Mouse (Mus musculus): ENCODE data around the gene Ttc7.

GRCm38 (mm10) chr17:87283755-87284481 lies 1.2 kb downstream of the Ttc7 start:
- TF ChIP-seq EP300 (IDR thresholded peaks at IDR 0.05; ENCODE audit: low read depth) (no peak), CTCF (IDR thresholded peaks at IDR 0.05; ENCODE audit: low read depth) (no peak)

Measured in heart, postnatal 0 days (tissue).